Mouse (Mus musculus): ENCODE data around the gene Ntng2.

GRCm38 (mm10) chr2:29295557-29295956, 42.8 kb upstream of the Ntng2 start:
- TF ChIP-seq ZNF384 (IDR thresholded peaks at IDR 0.05; ENCODE audit: low read depth, low read length) (no peak), CHD1 (IDR thresholded peaks at IDR 0.05; ENCODE audit: low read depth, low read length) (no peak), CTCF (conservative IDR thresholded peaks at IDR 0.05 in 1 of 2, IDR thresholded peaks at IDR 0.05 in 1 of 2; ENCODE audit: low read depth in 2 of 2, low read length in 2 of 2) (no peak), JUND (conservative IDR thresholded peaks at IDR 0.05; ENCODE audit: low read depth, low read length) (no peak), SMC3 (IDR thresholded peaks at IDR 0.05; ENCODE audit: low read depth, low read length) (no peak), BHLHE40 (IDR thresholded peaks at IDR 0.05; ENCODE audit: low read depth, low read length) (no peak), POLR2AphosphoS2 (IDR thresholded peaks at IDR 0.05; ENCODE audit: low read depth, low read length) (no peak), TCF12 (IDR thresholded peaks at IDR 0.05; ENCODE audit: low read depth, low read length) (no peak), MAZ (IDR thresholded peaks at IDR 0.05; ENCODE audit: low read depth, low read length) (no peak), USF1 (IDR thresholded peaks at IDR 0.05; ENCODE audit: low read depth, low read length) (no peak), MAFK (IDR thresholded peaks at IDR 0.05; ENCODE audit: insufficient replicate concordance, low read length) (no peak), EP300 (IDR thresholded peaks at IDR 0.05; ENCODE audit: low read length) (no peak), POLR2A (IDR thresholded peaks at IDR 0.05; ENCODE audit: low read depth, low read length) (no peak), HCFC1 (IDR thresholded peaks at IDR 0.05; ENCODE audit: low read depth, low read length) (no peak)

Measured in CH12.LX (cell line).